Mouse (Mus musculus) adrenal gland, adult (tissue): ENCODE results near the gene 1700069L16Rik.

Source experiments
- DNase-seq, 2 experiments: peaks; one replicate each; pipeline ENCODE4 v3.0.0; 2022 to 2023; ENCODE audit warnings: low spot score in 1 of 2; ENCODE audit not compliant: inconsistent age in 2 of 2

Gene 1700069L16Rik

DNA sequence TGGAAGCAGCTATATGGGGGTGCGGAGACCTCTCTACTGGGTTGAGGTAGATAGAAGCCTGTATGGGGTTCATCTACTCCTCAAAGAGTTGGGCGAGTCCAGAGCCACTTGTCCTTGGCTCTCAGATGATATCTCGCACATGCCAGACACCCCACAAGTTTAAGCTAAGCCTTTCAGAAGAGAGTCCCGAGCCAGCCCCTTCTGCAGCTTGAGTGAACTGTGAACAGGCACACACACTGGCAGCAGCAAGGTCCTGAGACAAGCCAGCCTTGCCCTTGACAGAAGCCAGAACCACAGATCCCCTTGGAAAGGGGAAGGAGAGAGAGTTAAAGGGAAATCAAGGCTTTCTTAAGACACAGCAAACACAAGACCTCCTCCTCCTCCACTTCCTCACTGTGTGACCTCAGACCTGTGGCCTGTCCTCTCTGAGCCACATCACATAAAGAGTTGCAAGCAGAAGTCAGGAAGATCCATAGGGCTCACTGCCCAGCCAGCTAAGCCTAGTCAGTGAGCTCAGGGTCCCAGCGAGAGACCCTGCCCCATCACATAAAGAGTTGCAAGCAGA, 75.8 kb downstream of the 1700069L16Rik start:
- DNase-seq, result peak in 1 of 2 experiments; percentile 41

DNA sequence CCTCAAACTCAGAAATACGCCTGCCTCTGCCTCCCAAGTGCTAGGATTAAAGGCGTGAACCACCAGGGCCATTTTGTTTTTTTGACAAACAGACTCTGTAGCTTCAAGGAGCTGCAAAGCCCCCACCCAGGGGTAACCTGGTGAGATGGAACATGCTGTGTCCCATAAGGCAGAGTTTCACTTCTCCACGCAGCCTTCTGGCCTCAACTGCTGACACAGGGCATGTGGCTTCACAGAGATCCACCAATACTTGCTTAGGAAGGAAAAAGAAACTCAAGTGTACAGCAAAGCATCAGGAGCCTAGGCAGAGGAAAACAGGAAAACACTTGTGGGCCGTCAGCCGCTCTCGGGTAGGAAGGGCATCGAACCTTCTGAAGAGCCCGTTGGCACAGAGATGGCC, 77.4 kb downstream of the 1700069L16Rik start:
- DNase-seq, result peak in 1 of 2 experiments; percentile 29

DNA sequence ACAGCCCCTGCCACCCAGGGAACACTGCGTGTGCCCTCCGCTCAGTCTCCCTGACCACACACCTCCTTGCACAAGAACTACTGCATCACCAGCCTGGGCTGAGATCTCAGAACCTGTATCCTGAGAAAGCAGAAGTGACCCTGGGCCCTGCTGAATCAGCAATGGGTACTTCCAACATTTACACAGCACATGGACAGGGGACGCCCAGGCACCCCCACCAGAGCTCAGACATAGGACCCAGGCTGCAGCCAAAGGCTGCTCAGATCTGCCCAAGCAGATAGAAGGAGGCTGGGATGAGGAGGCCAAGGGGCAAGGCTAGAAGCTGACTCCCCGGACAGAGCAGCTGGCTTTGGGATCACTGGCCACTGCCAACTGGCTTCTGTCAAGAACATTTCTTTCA, 80.1 kb downstream of the 1700069L16Rik start:
- DNase-seq, result peak; percentile 24 to 57

DNA sequence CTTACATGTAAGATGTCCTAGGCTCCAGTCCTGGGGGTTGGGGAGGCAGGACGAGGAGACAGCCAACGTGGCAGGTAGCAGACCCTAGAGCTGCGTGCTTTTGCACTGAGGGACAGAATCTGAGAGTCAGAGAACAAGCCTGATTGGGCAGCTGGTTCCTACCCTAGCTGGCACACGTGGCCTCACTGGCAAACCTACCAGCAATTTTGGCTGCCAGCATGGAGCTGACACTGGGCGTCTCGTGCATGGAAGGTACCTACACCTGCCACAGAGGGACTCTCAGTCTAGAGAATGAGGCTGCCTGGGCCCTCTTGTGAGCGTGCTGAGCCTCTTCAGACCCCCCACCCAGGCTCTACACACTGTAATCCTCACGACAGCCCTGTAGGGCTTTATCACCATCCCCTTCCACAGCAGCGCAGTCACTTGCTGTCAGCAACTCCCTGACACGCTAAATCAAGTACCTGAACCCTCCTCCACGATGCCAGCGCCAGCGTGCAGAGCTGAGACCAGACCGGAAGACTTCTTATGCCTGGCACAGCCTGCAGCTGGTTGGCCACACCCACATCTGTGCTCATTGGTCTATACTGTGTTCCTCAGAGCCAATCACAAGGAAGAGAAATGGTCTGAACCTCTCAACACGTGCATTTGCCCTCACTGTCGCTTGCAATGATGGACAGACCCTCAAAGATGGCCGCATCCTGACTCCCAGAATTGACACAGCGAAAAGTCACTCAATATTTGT, 81.3 kb downstream of the 1700069L16Rik start:
- DNase-seq, result no peak
